In the genomic region with DNA sequence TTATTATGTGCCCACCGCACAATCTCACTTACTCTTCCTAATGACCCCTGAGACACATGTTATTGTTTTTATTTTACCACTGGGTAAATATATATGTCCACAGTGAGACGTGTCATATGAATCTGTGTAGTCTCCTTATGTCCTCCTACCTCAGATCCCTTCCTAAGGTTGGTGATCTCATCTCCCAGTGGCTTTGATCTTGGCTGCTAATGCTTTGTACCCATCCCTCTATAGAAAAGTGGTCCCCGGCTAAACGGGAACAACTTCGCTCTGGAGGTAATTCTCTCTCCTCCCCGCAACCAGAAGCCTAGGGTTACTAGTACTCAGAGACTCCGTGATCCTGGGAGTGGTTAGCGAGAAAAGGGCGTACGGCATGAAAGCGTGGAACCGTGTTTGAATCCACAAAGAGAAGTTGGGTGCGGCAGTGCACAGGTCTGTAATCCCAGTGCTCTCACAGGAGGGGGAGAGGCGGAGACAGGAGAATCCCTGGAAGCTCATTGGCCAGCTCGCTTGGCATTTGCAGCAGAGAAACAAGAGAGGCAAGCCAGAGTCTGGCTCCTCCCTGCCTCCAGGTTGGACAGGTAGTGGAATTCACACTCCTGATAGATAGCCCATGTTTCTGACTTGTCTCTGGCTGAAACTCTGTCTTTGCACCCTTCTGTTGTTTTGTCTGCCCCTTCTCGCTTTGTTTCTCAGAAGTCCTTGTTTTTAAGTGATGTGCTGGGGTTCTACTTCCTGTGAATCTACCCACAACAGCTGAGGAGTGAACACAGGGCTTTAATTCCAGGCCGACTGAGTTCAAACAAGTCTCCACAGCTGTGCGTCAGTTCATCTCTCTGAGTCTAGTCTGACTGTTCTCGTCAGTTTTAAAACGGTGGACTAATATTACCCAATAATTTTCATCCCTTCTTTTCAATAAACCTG, we compare ENCODE assay signal across 8 mouse cellular contexts. TPM values are rescaled to one million over a fixed set of nuclear protein-coding genes. Genes with fewer than 3 reads are reported as not detected.
DNase-seq lines count a peak whose midpoint lies in the region; ATAC-seq and TF ChIP-seq lines count a peak whose summit lies in the region.

No protein-coding gene starts in this region.

- peak overlapping the region; percentile 20 for H3K4me3 ChIP-seq in hindbrain, embryonic 14.5 days (replicated peaks; ENCODE audit: low read length)
- H3K4me3 ChIP-seq in limb, embryonic 14.5 days (replicated peaks; ENCODE audit: low read length): peak overlapping the region; percentile 31
- peak overlapping the region; percentile 22; the same call in 1 of the 2 replicates for H3K4me3 ChIP-seq in midbrain, postnatal 0 days (ENCODE audit: low read depth, low read length)

- no peak for TF ChIP-seq POLR2A in limb, embryonic 14.5 days (IDR thresholded peaks at IDR 0.05; ENCODE audit: borderline replicate concordance, extremely low read depth, insufficient read depth, insufficient read length)

- WGBS in hindbrain, embryonic 14.5 days: 13% methylated on average over 20 of the region's 20 CpGs
- 8% methylated on average over 20 of the region's 20 CpGs for WGBS in limb, embryonic 14.5 days
- 13% methylated on average over 20 of the region's 20 CpGs for WGBS in midbrain, postnatal 0 days

- peak; percentile 54 for DNase-seq in ovary, postnatal 36 days (ENCODE audit: low spot score)
- no peak for DNase-seq in ovary, postnatal 14 days (ENCODE audit: low spot score)
- DNase-seq in cerebellum, postnatal 14 days: peak; percentile 74 to 77
- DNase-seq in hindbrain, embryonic 14.5 days (ENCODE audit: low spot score): peak; percentile 68
- peak; percentile 46 for DNase-seq in limb, embryonic 14.5 days (ENCODE audit: low spot score)
- peak; percentile 80 for DNase-seq in midbrain, postnatal 0 days (ENCODE audit: low spot score)
- DNase-seq in B cell, adult 2 months: no peak

- TF ChIP-seq CTCF in midbrain, postnatal 0 days (IDR thresholded peaks at IDR 0.05): no peak

- ATAC-seq in hindbrain, embryonic 14.5 days (ENCODE audit: low FRiP score): peak; percentile 82
- peak; percentile 70 for ATAC-seq in limb, embryonic 14.5 days (ENCODE audit: low FRiP score, low read depth)
- peak; percentile 83 for ATAC-seq in midbrain, postnatal 0 days (ENCODE audit: low FRiP score)
- ATAC-seq in erythroid progenitor cell, adult 5-6 weeks (replicated peaks; ENCODE audit: low FRiP score, poor library complexity, severe bottlenecking): no peak

- H3K9me3 ChIP-seq in hindbrain, embryonic 14.5 days (ENCODE audit: control insufficient read depth, low read length): no peaks in the 10 kb centered on the region
- no peaks in the 10 kb centered on the region for H3K9me3 ChIP-seq in limb, embryonic 14.5 days (ENCODE audit: control insufficient read depth, low read length)
- H3K9me3 ChIP-seq in midbrain, postnatal 0 days (ENCODE audit: low read length): no peaks in the 10 kb centered on the region

- H3K9ac ChIP-seq in hindbrain, embryonic 14.5 days: peak overlapping the region; percentile 35
- H3K9ac ChIP-seq in limb, embryonic 14.5 days (ENCODE audit: low read depth, low read length, severe bottlenecking): 0 out of 2 replicates have a peak overlapping the region, but pooled peaks have one; percentile 21
- H3K9ac ChIP-seq in midbrain, postnatal 0 days (replicated peaks; ENCODE audit: low read length, poor library complexity, severe bottlenecking): peak overlapping the region; percentile 40; the same call in 1 of the 2 replicates

- H3K27ac ChIP-seq in hindbrain, embryonic 14.5 days: peak overlapping the region; percentile 66
- no peak overlapping the region for H3K27ac ChIP-seq in limb, embryonic 14.5 days (replicated peaks; ENCODE audit: low read depth, low read length)
- peak overlapping the region; percentile 34; the same call in 1 of the 2 replicates for H3K27ac ChIP-seq in midbrain, postnatal 0 days (ENCODE audit: low read depth, low read length)

- no peaks in the 10 kb centered on the region for H3K27me3 ChIP-seq in hindbrain, embryonic 14.5 days (ENCODE audit: control insufficient read depth, insufficient read depth, low read length)
- no peaks in the 10 kb centered on the region for H3K27me3 ChIP-seq in limb, embryonic 14.5 days (ENCODE audit: control insufficient read depth, insufficient read depth, low read length)
- H3K27me3 ChIP-seq in midbrain, postnatal 0 days (ENCODE audit: insufficient read depth, low read length): no peaks in the 10 kb centered on the region

- H3K4me1 ChIP-seq in hindbrain, embryonic 14.5 days (replicated peaks; ENCODE audit: control insufficient read depth, insufficient read depth, low read length): peaks cover 29% of the 10 kb centered on the region
- H3K4me1 ChIP-seq in limb, embryonic 14.5 days (ENCODE audit: control insufficient read depth, insufficient read depth, low read length): peaks cover 14% of the 10 kb centered on the region
- H3K4me1 ChIP-seq in midbrain, postnatal 0 days (ENCODE audit: insufficient read depth, low read length): 0 out of 2 replicates have a peak, but pooled peaks cover 10% of the 10 kb centered on the region

- H3K4me2 ChIP-seq in hindbrain, embryonic 14.5 days (replicated peaks): peak overlapping the region; percentile 54
- H3K4me2 ChIP-seq in limb, embryonic 14.5 days (replicated peaks; ENCODE audit: low read depth, low read length, severe bottlenecking): peak overlapping the region; percentile 47
- peak overlapping the region; percentile 46 for H3K4me2 ChIP-seq in midbrain, postnatal 0 days (ENCODE audit: low read depth, low read length, poor library complexity, severe bottlenecking)

- no peaks in the 10 kb centered on the region for H3K36me3 ChIP-seq in hindbrain, embryonic 14.5 days (replicated peaks; ENCODE audit: control insufficient read depth, insufficient read depth)
- H3K36me3 ChIP-seq in limb, embryonic 14.5 days (ENCODE audit: control insufficient read depth, insufficient read depth, low read length): no peaks in the 10 kb centered on the region
- H3K36me3 ChIP-seq in midbrain, postnatal 0 days (ENCODE audit: insufficient read depth, low read length): no peaks in the 10 kb centered on the region

RNA-seq across cellular contexts. Expression of gene Itpkb, which starts 16.5 kb away (rescaled TPM):
- 2.7 and 3.0 TPM in 2 replicates for polyA plus RNA-seq in hindbrain, embryonic 14.5 days (2014; fragmentation: Nextera tagmentation; extraction: Ambion mirVana)
- 16.2 and 17.4 TPM in 2 replicates for polyA plus RNA-seq in limb, embryonic 14.5 days (2012; rRNA removed)
- 8.4 and 10.1 TPM in 2 replicates for polyA plus RNA-seq in limb, embryonic 14.5 days (2014; fragmentation: Nextera tagmentation; extraction: Ambion mirVana)
- 12.2 and 13.9 TPM in 2 replicates for total RNA-seq in midbrain, postnatal 0 days (2014; rRNA removed)
- 2.0 and 2.2 TPM in 2 replicates for polyA plus RNA-seq in midbrain, postnatal 0 days (2015; fragmentation: Nextera tagmentation; extraction: Ambion mirVana)
- 2.5 and 6.5 TPM in 2 replicates for total RNA-seq in erythroid progenitor cell, adult 5-6 weeks (2015; ENCODE audit: low replicate concordance)
- 1.9 and 2.6 TPM in 2 replicates for total RNA-seq in erythroid progenitor cell, adult 5-6 weeks (2017; ENCODE audit: low replicate concordance)

RNA-seq across cellular contexts. Expression of gene Psen2, which starts 50.5 kb away (rescaled TPM):
- polyA plus RNA-seq in hindbrain, embryonic 14.5 days (2014; fragmentation: Nextera tagmentation; extraction: Ambion mirVana): 16.0 and 16.5 TPM in 2 replicates
- 23.0 and 23.4 TPM in 2 replicates for polyA plus RNA-seq in limb, embryonic 14.5 days (2012; rRNA removed)
- polyA plus RNA-seq in limb, embryonic 14.5 days (2014; fragmentation: Nextera tagmentation; extraction: Ambion mirVana): 14.1 and 17.1 TPM in 2 replicates
- 30.6 and 32.1 TPM in 2 replicates for total RNA-seq in midbrain, postnatal 0 days (2014; rRNA removed)
- polyA plus RNA-seq in midbrain, postnatal 0 days (2015; fragmentation: Nextera tagmentation; extraction: Ambion mirVana): 22.0 and 24.5 TPM in 2 replicates
- 4.2 and 12.6 TPM in 2 replicates for total RNA-seq in erythroid progenitor cell, adult 5-6 weeks (2015; ENCODE audit: low replicate concordance)
- 5.9 and 7.3 TPM in 2 replicates for total RNA-seq in erythroid progenitor cell, adult 5-6 weeks (2017; ENCODE audit: low replicate concordance)

Comparison
In these comparisons a context has a peak if more than half of its experiments do, and no peak if none do; other contexts are left out.
1. DNase-seq: peak in ovary, postnatal 36 days (single experiment), cerebellum, postnatal 14 days (2 of 2), hindbrain, embryonic 14.5 days (single experiment), limb, embryonic 14.5 days (single experiment) and midbrain, postnatal 0 days (single experiment); none in ovary, postnatal 14 days (single experiment) and B cell, adult 2 months (0 of 2).
2. Peak in every context shown above with its lines, with median percentiles within 50 percentile points of each other: H3K4me2 ChIP-seq, H3K4me3 ChIP-seq and H3K9ac ChIP-seq.